Mouse (Mus musculus) liver, embryonic 15.5 days (tissue): ENCODE measurements around the gene Mctp1. TPM values are rescaled to one million over a fixed set of nuclear protein-coding genes. Genes with fewer than 3 reads are reported as not detected.

Source experiments
- ATAC-seq: fragments of 200-750 bp; cut with Nextera tagmentation; 2 replicates; pipeline ENCODE4 v1.8.0; 2017; ENCODE audit warnings: moderate number of reproducible peaks, mild to moderate bottlenecking, moderate library complexity; ENCODE audit not compliant: insufficient read depth
- H3K27ac ChIP-seq: fragments of 300-500 bp; sonication (generic); replicated peaks from 2 replicates; pipeline ENCODE4 v1.5.1; 2015; ENCODE audit warnings: mild to moderate bottlenecking, inconsistent platforms
- H3K27me3 ChIP-seq: fragments of 300-500 bp; sonication (generic); 2 replicates; pipeline ENCODE4 v1.6.1; 2015; ENCODE audit warnings: mild to moderate bottlenecking, inconsistent platforms
- H3K36me3 ChIP-seq: fragments of 300-500 bp; sonication (generic); replicated peaks from 2 replicates; pipeline ENCODE4 v1.6.1; 2015; ENCODE audit warnings: moderate library complexity, mild to moderate bottlenecking, inconsistent platforms
- H3K4me1 ChIP-seq: fragments of 300-500 bp; sonication (generic); replicated peaks from 2 replicates; pipeline ENCODE4 v1.6.1; 2015; ENCODE audit warnings: inconsistent platforms
- H3K4me2 ChIP-seq: fragments of 300-500 bp; sonication (generic); 2 replicates; pipeline ENCODE4 v1.6.1; 2015; ENCODE audit warnings: moderate library complexity, mild to moderate bottlenecking, inconsistent platforms
- H3K4me3 ChIP-seq: fragments of 300-500 bp; sonication (generic); replicated peaks from 2 replicates; pipeline ENCODE4 v1.5.1; 2015; ENCODE audit warnings: mild to moderate bottlenecking, inconsistent platforms
- H3K9ac ChIP-seq: fragments of 300-500 bp; sonication (generic); 2 replicates; pipeline ENCODE4 v1.6.1; 2015; ENCODE audit warnings: moderate library complexity, mild to moderate bottlenecking, inconsistent platforms
- H3K9me3 ChIP-seq: fragments of 300-500 bp; sonication (generic); replicated peaks from 2 replicates; pipeline ENCODE4 v1.6.1; 2016; ENCODE audit warnings: inconsistent platforms
- WGBS: fragments of 180-500 bp; shearing (Covaris S2); methylation state at CpG from one replicate; pipeline ENCODE4 v1.1.7; 2015; ENCODE audit warnings: mixed read lengths; ENCODE audit not compliant: insufficient replicate concordance; 5-methylcytosine and 5-hydroxymethylcytosine counted together
- polyA plus RNA-seq: library from polyadenylated mRNA; unstranded; fragments of >200 nt; fragmentation: Nextera tagmentation; extraction: Ambion mirVana; gene quantifications from 2 replicates; pipeline ENCODE4 v1.2.1, GENCODE M21; 2015

The Mctp1 gene
- polyA plus RNA-seq, 1 experiment from 2014 or later: 2.2 TPM

DNA sequence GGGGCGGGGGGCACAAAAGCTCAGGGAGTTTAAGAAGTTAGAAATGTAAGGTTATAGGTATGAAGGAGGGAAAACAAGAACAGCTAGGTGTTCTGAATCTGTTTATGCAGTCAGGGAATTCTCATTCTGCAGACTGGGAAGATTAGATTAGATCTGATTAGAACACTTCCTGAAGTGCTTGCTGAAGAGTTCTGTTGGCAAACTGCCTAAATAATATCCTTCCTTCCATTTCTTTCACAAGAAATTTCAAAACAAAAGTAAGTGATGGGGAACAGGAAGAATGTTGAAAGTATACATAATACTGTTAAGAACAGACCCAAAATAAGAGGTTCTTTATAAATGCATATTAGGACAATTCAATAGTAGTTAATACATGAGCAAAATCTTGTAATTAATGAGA lies 678.9 kb downstream of the Mctp1 start:
- no peaks in the 10 kb centered on the region for H3K27me3 ChIP-seq
- 78% methylated on average over 1 of the region's 1 CpGs for WGBS
- H3K9me3 ChIP-seq: no peaks in the 10 kb centered on the region
- no peak overlapping the region for H3K4me2 ChIP-seq
- no peak overlapping the region for H3K27ac ChIP-seq
- no peaks in the 10 kb centered on the region for H3K4me1 ChIP-seq
- no peak overlapping the region for H3K4me3 ChIP-seq
- 0 out of 2 replicates have a peak, but pooled peaks cover 3% of the 10 kb centered on the region for H3K36me3 ChIP-seq
- ATAC-seq: no peak
- no peak overlapping the region for H3K9ac ChIP-seq

DNA sequence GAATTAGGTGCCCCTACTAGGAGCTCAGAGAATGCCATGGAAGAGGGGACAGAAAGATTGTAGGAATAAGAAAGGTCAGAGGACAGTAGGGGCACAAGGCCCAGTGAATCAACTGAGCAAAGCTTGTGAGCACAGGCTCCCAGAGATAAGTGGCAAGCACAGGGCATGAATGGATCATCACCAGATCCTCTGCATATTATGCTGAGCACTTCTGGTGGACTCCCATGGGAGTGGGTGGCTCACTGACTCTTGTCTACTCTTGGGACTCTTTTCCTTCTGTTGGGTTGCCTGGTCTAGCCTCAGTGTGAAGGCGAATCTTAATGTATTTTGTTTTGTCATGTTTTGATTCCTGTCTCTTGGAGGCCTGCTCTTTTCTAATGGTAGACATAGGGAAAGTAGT lies 684.5 kb downstream of the Mctp1 start:
- no peaks in the 10 kb centered on the region for H3K27me3 ChIP-seq
- H3K9me3 ChIP-seq: no peaks in the 10 kb centered on the region
- no peak overlapping the region for H3K4me3 ChIP-seq
- 71% methylated on average over 1 of the region's 1 CpGs for WGBS
- H3K9ac ChIP-seq: no peak overlapping the region
- H3K4me2 ChIP-seq: no peak overlapping the region
- peaks cover 12% of the 10 kb centered on the region; the same call in 1 of the 2 replicates for H3K36me3 ChIP-seq
- H3K4me1 ChIP-seq: no peaks in the 10 kb centered on the region
- ATAC-seq: no peak
- no peak overlapping the region for H3K27ac ChIP-seq

DNA sequence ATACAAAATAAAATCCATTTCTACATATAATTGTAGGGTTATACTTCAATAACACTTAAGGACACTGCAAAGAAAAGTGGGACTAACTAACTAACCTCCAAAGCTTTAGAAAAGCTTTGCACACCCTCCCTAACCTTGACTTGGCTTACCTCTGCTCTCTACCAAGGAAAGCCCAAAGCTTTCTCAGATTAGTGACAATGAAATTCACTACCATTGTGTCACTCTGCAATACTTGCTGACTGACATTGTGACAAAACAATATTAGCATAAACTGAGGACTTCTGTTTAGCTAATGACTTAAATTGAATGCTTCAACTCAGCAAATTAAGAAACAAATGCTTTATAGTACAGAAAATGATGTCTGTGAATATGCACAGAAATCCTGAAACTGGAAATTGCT lies 687.7 kb downstream of the Mctp1 start:
- Histone ChIP-seq H3K27me3 (no peaks in the 10 kb centered on the region), H3K9me3 (no peaks in the 10 kb centered on the region), H3K4me2 (no peak overlapping the region), H3K36me3 (peaks cover 16% of the 10 kb centered on the region; the same call in 1 of the 2 replicates), H3K4me1 (no peaks in the 10 kb centered on the region), H3K9ac (no peak overlapping the region), H3K27ac (no peak overlapping the region), H3K4me3 (no peak overlapping the region)
- ATAC-seq: no peak

Other genes starting within 250 kb of the Mctp1 start
- gene Fam81b, start 79.5 kb upstream of the Mctp1 start, polyA plus RNA-seq: not detected in 2 replicates